Mouse (Mus musculus): Measurements from ENCODE around the gene Rabl2. TPM values are rescaled to one million over a fixed set of nuclear protein-coding genes. Genes with fewer than 3 reads are reported as not detected.

Gene Rabl2
- total RNA-seq (2021): 1 to 10 TPM; 5.0 to 7.5 TPM
- long read RNA-seq, experiment 1, transcript Rabl2-201 (9 exons, 1,640 nt): major isoform, 7 of 9 reads
- long read RNA-seq, experiment 1, partial matches to known transcripts: 0 of 9 reads
- long read RNA-seq, experiment 1, other reads (novel, unspliced or antisense): 2 of 9 reads
- long read RNA-seq, experiment 2, partial matches to known transcripts: 0 of 3 reads
- long read RNA-seq, experiment 2, other reads (novel, unspliced or antisense): 1 of 3 reads

- DNase-seq: peak; percentile 91 to 94
- intact Hi-C loops (cut with DNase I): no loop called here
Observed at GRCm38 (mm10) chr15:89591723-89592455, at the start of gene Rabl2. TSS of gene Rabl2 (minus strand) at chr15:89591923.

GRCm38 (mm10) chr15:89623626-89623959 lies 31.9 kb upstream of the Rabl2 start:
- intact Hi-C loops (cut with DNase I): loop anchor here (2.0 kb wide), 1 partner anchor 591 kb away; no protein-coding TSS in a partner anchor
- peak; percentile 65 to 78 for DNase-seq

- DNase-seq: no peak
- intact Hi-C loops (cut with DNase I): loop anchor here (2.0 kb wide), 1 partner anchor 592 kb away; no protein-coding TSS in a partner anchor
Observed at GRCm38 (mm10) chr15:89622959-89623625, 31.4 kb upstream of the Rabl2 start.

- intact Hi-C loops (cut with DNase I): loop anchor here (2.0 kb wide), 1 partner anchor 592 kb away; no protein-coding TSS in a partner anchor
- peak; percentile 20 to 26 for DNase-seq
Observed at GRCm38 (mm10) chr15:89622312-89622958, 30.7 kb upstream of the Rabl2 start.

GRCm38 (mm10) chr15:89607888-89608287 lies 16.2 kb upstream of the Rabl2 start:
- intact Hi-C loops (cut with DNase I): no loop called here
- DNase-seq: no peak

- intact Hi-C loops (cut with DNase I): no loop called here
Observed at GRCm38 (mm10) chr15:89607480-89607879, 15.8 kb upstream of the Rabl2 start.

GRCm38 (mm10) chr15:89605822-89606570 lies 14.3 kb upstream of the Rabl2 start:
- DNase-seq: no peak
- intact Hi-C loops (cut with DNase I): no loop called here

More at GRCm38 (mm10) chr15:89607480-89607879, 15.8 kb upstream of the Rabl2 start:
- no peak for DNase-seq

GRCm38 (mm10) chr15:89592548-89592947 lies 825 bp upstream of the Rabl2 start:
- no peak for DNase-seq
- intact Hi-C loops (cut with DNase I): no loop called here

- no peak for DNase-seq
- intact Hi-C loops (cut with DNase I): no loop called here
Observed at GRCm38 (mm10) chr15:89591317-89591716, 406 bp downstream of the Rabl2 start.

GRCm38 (mm10) chr15:89589146-89589545 lies 2.6 kb downstream of the Rabl2 start:
- intact Hi-C loops (cut with DNase I): loop anchor here (5.0 kb wide), 1 partner anchor 217 kb away; the partner anchor contains the start of gene Sco2
- DNase-seq: no peak

- intact Hi-C loops (cut with DNase I): loop anchor here (5.0 kb wide), 1 partner anchor 213 kb away; the partner anchor contains the start of gene Sco2
Observed at GRCm38 (mm10) chr15:89585631-89586030, 6.1 kb downstream of the Rabl2 start.

GRCm38 (mm10) chr15:89585101-89585500 lies 6.6 kb downstream of the Rabl2 start:
- DNase-seq: peak; percentile 15 to 32
- intact Hi-C loops (cut with DNase I): loop anchor here (5.0 kb wide), 1 partner anchor 213 kb away; the partner anchor contains the start of gene Sco2

More at GRCm38 (mm10) chr15:89585631-89586030, 6.1 kb downstream of the Rabl2 start:
- DNase-seq: no peak

GRCm38 (mm10) chr15:89582494-89582893 lies 9.2 kb downstream of the Rabl2 start:
- intact Hi-C loops (cut with DNase I): no loop called here
- no peak for DNase-seq

GRCm38 (mm10) chr15:89572147-89572546 lies 19.6 kb downstream of the Rabl2 start:
- DNase-seq: no peak
- intact Hi-C loops (cut with DNase I): no loop called here

- DNase-seq: no peak
- intact Hi-C loops (cut with DNase I): no loop called here
Observed at GRCm38 (mm10) chr15:89568114-89568513, 23.6 kb downstream of the Rabl2 start, which contains the start of gene Acr. TSS of gene Acr (plus strand) at chr15:89568326.

GRCm38 (mm10) chr15:89559202-89559731 lies 32.5 kb downstream of the Rabl2 start:
- intact Hi-C loops (cut with DNase I): no loop called here
- DNase-seq: no peak

GRCm38 (mm10) chr15:89557996-89558390 lies 33.7 kb downstream of the Rabl2 start:
- intact Hi-C loops (cut with DNase I): no loop called here
- no peak for DNase-seq

GRCm38 (mm10) chr15:89557179-89557995 lies 34.3 kb downstream of the Rabl2 start:
- DNase-seq: no peak
- intact Hi-C loops (cut with DNase I): no loop called here
